Mouse (Mus musculus) intestine, postnatal 0 days (tissue): ENCODE measurements at regions not wholly inside any gene's neighbourhood (a gene's known extent, or its start where the extent isn't known, plus 50 kb on each side); places are given as distances from the start of the nearest gene placed in this dataset.

Source experiments
- ATAC-seq: fragments of 200-750 bp; cut with Nextera tagmentation; 2 replicates; pipeline ENCODE4 v1.8.0; 2017; ENCODE audit warnings: mild to moderate bottlenecking, moderate TSS enrichment, moderate library complexity
- H3K27ac ChIP-seq: fragments of 300-500 bp; sonication (generic); 2 replicates; pipeline ENCODE4 v1.5.1; 2014; ENCODE audit warnings: mild to moderate bottlenecking, low read depth, low read length, moderate library complexity
- H3K27me3 ChIP-seq: fragments of 300-500 bp; sonication (generic); replicated peaks from 2 replicates; pipeline ENCODE4 v1.6.1; 2014; ENCODE audit warnings: low read length, mixed read lengths; ENCODE audit not compliant: control insufficient read depth, insufficient read depth
- H3K36me3 ChIP-seq: fragments of 300-500 bp; sonication (generic); 2 replicates; pipeline ENCODE4 v1.6.1; 2014; ENCODE audit warnings: mild to moderate bottlenecking, moderate library complexity; ENCODE audit not compliant: control insufficient read depth, insufficient read depth
- H3K4me1 ChIP-seq: fragments of 300-500 bp; sonication (generic); replicated peaks from 2 replicates; pipeline ENCODE4 v1.6.1; 2014; ENCODE audit warnings: antibody characterized with exemption, low read length, mixed read lengths; ENCODE audit not compliant: control insufficient read depth, insufficient read depth
- H3K4me2 ChIP-seq: fragments of 300-500 bp; sonication (generic); replicated peaks from 2 replicates; pipeline ENCODE4 v1.6.1; 2014; ENCODE audit warnings: low read depth, mild to moderate bottlenecking, moderate library complexity
- H3K4me3 ChIP-seq: fragments of 300-500 bp; sonication (generic); 2 replicates; pipeline ENCODE4 v1.5.1; 2014; ENCODE audit warnings: low read depth, low read length
- H3K9ac ChIP-seq: fragments of 300-500 bp; sonication (generic); 2 replicates; pipeline ENCODE4 v1.6.1; 2014; ENCODE audit warnings: mild to moderate bottlenecking, low read depth, low read length
- H3K9me3 ChIP-seq: fragments of 300-500 bp; sonication (generic); 2 replicates; pipeline ENCODE4 v1.6.1; 2016; ENCODE audit warnings: mixed run types; ENCODE audit not compliant: control insufficient read depth
- CTCF ChIP-seq: sonication (generic); IDR thresholded peaks from 2 replicates; pipeline ENCODE4 v1.5.1; 2016; ENCODE audit warnings: low read depth, mild to moderate bottlenecking, control low read depth, antibody characterized with exemption, moderate library complexity
- WGBS: fragments of 180-500 bp; shearing (Covaris S2); extraction: QIAGEN DNeasy Blood & Tissue Kit; methylation state at CpG from one replicate; pipeline ENCODE4 v1.1.7; 2014; 5-methylcytosine and 5-hydroxymethylcytosine counted together

GRCm38 (mm10) chr12:58557261-58557660 lies 288.2 kb upstream of the Clec14a start:
- TF ChIP-seq CTCF, result no peak

DNA sequence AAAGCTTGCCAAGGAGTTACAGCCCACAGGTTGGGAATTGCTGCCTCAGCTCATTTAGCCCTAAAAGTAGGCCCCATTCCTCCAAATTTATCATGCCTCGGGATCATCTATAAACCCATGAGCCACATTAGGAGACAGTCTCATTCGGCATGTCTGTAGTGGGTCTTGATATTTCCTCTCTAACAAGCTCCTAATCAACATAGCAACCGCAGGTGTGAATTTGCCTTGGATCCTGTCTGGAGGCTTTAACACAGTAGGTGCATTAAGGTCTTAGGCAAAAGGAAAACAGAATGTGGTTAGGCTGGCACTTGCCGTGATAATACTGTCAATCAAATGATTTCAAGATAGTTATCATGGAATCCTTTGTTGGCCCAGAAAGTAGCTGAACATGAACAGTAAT lies 287.7 kb upstream of the Clec14a start:
- Histone ChIP-seq H3K9ac (no peak overlapping the region), H3K4me1 (no peaks in the 10 kb centered on the region), H3K9me3 (no peaks in the 10 kb centered on the region), H3K27ac (no peak overlapping the region), H3K4me3 (no peak overlapping the region), H3K4me2 (no peak overlapping the region), H3K27me3 (no peaks in the 10 kb centered on the region), H3K36me3 (no peaks in the 10 kb centered on the region)
- TF ChIP-seq CTCF, result no peak
- WGBS, result 45% methylated on average over 4 of the region's 4 CpGs
- no peak for ATAC-seq

More at GRCm38 (mm10) chr12:58557261-58557660, 288.2 kb upstream of the Clec14a start:
- Histone ChIP-seq H3K36me3 (no peaks in the 10 kb centered on the region), H3K4me3 (no peak overlapping the region), H3K4me2 (no peak overlapping the region), H3K27me3 (no peaks in the 10 kb centered on the region), H3K4me1 (no peaks in the 10 kb centered on the region), H3K27ac (no peak overlapping the region), H3K9me3 (no peaks in the 10 kb centered on the region), H3K9ac (no peak overlapping the region)
- 63% methylated on average over 4 of the region's 4 CpGs for WGBS
- no peak for ATAC-seq

- H3K9me3 ChIP-seq, result no peaks in the 10 kb centered on the region
- no peak overlapping the region for H3K9ac ChIP-seq
- no peak for TF ChIP-seq CTCF
- H3K27ac ChIP-seq, result no peak overlapping the region
- no peaks in the 10 kb centered on the region for H3K27me3 ChIP-seq
- H3K4me3 ChIP-seq, result no peak overlapping the region
- no peaks in the 10 kb centered on the region for H3K36me3 ChIP-seq
- H3K4me1 ChIP-seq, result no peaks in the 10 kb centered on the region
- no peak overlapping the region for H3K4me2 ChIP-seq
- WGBS, result 69% methylated on average over 1 of the region's 1 CpGs
- ATAC-seq, result no peak
Measured at GRCm38 (mm10) chr12:58556060-58556459, 287.0 kb upstream of the Clec14a start.

GRCm38 (mm10) chr12:58550859-58551761 lies 282.0 kb upstream of the Clec14a start:
- no peak for TF ChIP-seq CTCF
- 45% methylated on average over 9 of the region's 9 CpGs for WGBS

DNA sequence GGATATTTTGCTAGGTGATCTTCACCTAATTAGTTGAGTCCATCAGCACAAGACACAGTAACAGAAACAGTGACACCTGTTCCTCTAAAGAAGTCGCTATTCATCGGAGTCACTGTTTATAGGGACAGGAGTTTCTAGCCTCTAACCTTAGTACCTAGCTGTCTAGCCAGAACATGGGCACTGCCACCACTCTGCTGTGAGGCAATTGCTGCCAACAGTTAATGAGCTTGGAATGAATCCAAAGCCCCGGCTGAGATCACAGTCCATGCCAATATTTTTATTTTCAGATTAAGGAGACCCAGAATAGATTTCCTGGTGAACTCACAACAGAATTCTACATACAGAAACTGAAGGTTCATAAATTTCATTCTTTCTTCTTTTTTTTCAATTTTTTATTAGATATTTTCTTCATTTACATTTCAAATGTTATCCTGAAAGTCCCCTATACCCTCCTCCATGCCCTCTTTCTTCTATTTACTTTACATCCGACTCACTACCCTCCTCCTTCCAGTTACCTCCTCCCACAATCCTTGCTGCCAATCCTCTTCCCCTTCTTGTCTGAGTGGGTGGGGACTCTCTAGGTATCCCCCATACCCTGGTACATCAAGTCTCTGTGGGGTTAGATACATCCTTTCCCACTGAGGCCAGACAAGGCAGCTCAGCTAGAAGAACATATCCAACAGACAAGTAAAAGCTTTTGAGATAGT lies 276.9 kb upstream of the Clec14a start:
- Histone ChIP-seq H3K9me3 (no peaks in the 10 kb centered on the region), H3K27ac (no peak overlapping the region), H3K4me2 (no peak overlapping the region), H3K9ac (no peak overlapping the region), H3K4me1 (no peaks in the 10 kb centered on the region), H3K27me3 (no peaks in the 10 kb centered on the region), H3K36me3 (no peaks in the 10 kb centered on the region), H3K4me3 (no peak overlapping the region)
- 73% methylated on average over 4 of the region's 4 CpGs for WGBS
- no peak for TF ChIP-seq CTCF
- no peak for ATAC-seq

More at GRCm38 (mm10) chr12:58550859-58551761, 282.0 kb upstream of the Clec14a start:
- Histone ChIP-seq H3K9ac (no peak overlapping the region), H3K4me1 (no peaks in the 10 kb centered on the region), H3K4me3 (no peak overlapping the region), H3K4me2 (no peak overlapping the region), H3K9me3 (no peaks in the 10 kb centered on the region), H3K27me3 (no peaks in the 10 kb centered on the region), H3K36me3 (no peaks in the 10 kb centered on the region), H3K27ac (no peak overlapping the region)
- ATAC-seq, result no peak

GRCm38 (mm10) chr12:58544862-58545261 lies 275.8 kb upstream of the Clec14a start:
- no peaks in the 10 kb centered on the region for H3K9me3 ChIP-seq
- no peak overlapping the region for H3K9ac ChIP-seq
- H3K4me1 ChIP-seq, result no peaks in the 10 kb centered on the region
- 82% methylated on average over 4 of the region's 4 CpGs for WGBS
- no peaks in the 10 kb centered on the region for H3K36me3 ChIP-seq
- H3K27me3 ChIP-seq, result no peaks in the 10 kb centered on the region
- no peak for ATAC-seq
- H3K4me3 ChIP-seq, result no peak overlapping the region
- no peak overlapping the region for H3K27ac ChIP-seq
- H3K4me2 ChIP-seq, result no peak overlapping the region
- no peak for TF ChIP-seq CTCF
